Mouse (Mus musculus) midbrain, embryonic 14.5 days (tissue): ENCODE results near the gene Mdm2. TPM values are rescaled to one million over a fixed set of nuclear protein-coding genes. Genes with fewer than 3 reads are reported as not detected.
A peak's percentile ranks its signal among the peaks of the same experiment; 100 is the strongest.
"Not testable (repeated sequence)": the region's sequence is repeated elsewhere in the genome, so short reads cannot be mapped to it uniquely, and the experiment has no call there.

Experiments used
- ATAC-seq: fragments of 200-750 bp; cut with Nextera tagmentation; 2 replicates; pipeline ENCODE4 v1.8.0; 2017; ENCODE audit warnings: moderate number of reproducible peaks, moderate library complexity; ENCODE audit not compliant: low FRiP score, low TSS enrichment
- DNase-seq: peaks from one replicate; pipeline ENCODE4 v3.0.0-alpha.2; 2015
- H3K27ac ChIP-seq: fragments of 300-500 bp; sonication (generic); replicated peaks from 2 replicates; pipeline ENCODE4 v1.5.1; 2014; ENCODE audit warnings: mild to moderate bottlenecking, low read depth, low read length, moderate library complexity
- H3K27me3 ChIP-seq: fragments of 300-500 bp; sonication (generic); 2 replicates; pipeline ENCODE4 v1.6.1; 2014; ENCODE audit warnings: low read length, control low read depth, mixed read lengths; ENCODE audit not compliant: control insufficient read depth, insufficient read depth
- H3K36me3 ChIP-seq: fragments of 300-500 bp; sonication (generic); 2 replicates; pipeline ENCODE4 v1.6.1; 2014; ENCODE audit warnings: low read length, control low read depth; ENCODE audit not compliant: control insufficient read depth, insufficient read depth
- H3K4me1 ChIP-seq: fragments of 300-500 bp; sonication (generic); 2 replicates; pipeline ENCODE4 v1.6.1; 2014; ENCODE audit warnings: mild to moderate bottlenecking, antibody characterized with exemption, low read length, control low read depth; ENCODE audit not compliant: control insufficient read depth, insufficient read depth
- H3K4me2 ChIP-seq: fragments of 300-500 bp; sonication (generic); 2 replicates; pipeline ENCODE4 v1.6.1; 2014; ENCODE audit warnings: mild to moderate bottlenecking, low read length, moderate library complexity
- H3K4me3 ChIP-seq: fragments of 300-500 bp; sonication (generic); replicated peaks from 2 replicates; pipeline ENCODE4 v1.5.1; 2014; ENCODE audit warnings: low read depth, low read length
- H3K9ac ChIP-seq: fragments of 300-500 bp; sonication (generic); replicated peaks from 2 replicates; pipeline ENCODE4 v1.6.1; 2014; ENCODE audit warnings: mild to moderate bottlenecking, low read length, moderate library complexity
- H3K9me3 ChIP-seq: fragments of 300-500 bp; sonication (generic); 2 replicates; pipeline ENCODE4 v1.6.1; 2016; ENCODE audit warnings: low read length, control low read depth, mixed read lengths; ENCODE audit not compliant: control insufficient read depth
- WGBS: fragments of 180-500 bp; shearing (Covaris S2); extraction: QIAGEN DNeasy Blood & Tissue Kit; methylation state at CpG from one replicate; pipeline ENCODE4 v1.1.7; 2014; 5-methylcytosine and 5-hydroxymethylcytosine counted together
- polyA plus RNA-seq: library from polyadenylated mRNA; unstranded; fragments of >200 nt; fragmentation: Nextera tagmentation; extraction: Ambion mirVana; gene quantifications from 2 replicates; pipeline ENCODE4 v1.2.1, GENCODE M21; 2014

The Mdm2 gene
- polyA plus RNA-seq = 49.0 and 57.3 TPM in 2 replicates

- H3K36me3 ChIP-seq = peaks cover 15% of the 10 kb centered on the region
- H3K4me3 ChIP-seq = peak within 1 kb of the TSS; percentile 94
- DNase-seq = peak; percentile 99
- peaks cover 15% of the 10 kb centered on the region for H3K4me1 ChIP-seq
- no peaks in the 10 kb centered on the region for H3K9me3 ChIP-seq
- peak; percentile 95 for ATAC-seq
- peak within 1 kb of the TSS; percentile 99 for H3K27ac ChIP-seq
- H3K27me3 ChIP-seq = no peaks in the 10 kb centered on the region
- H3K9ac ChIP-seq = peak within 1 kb of the TSS; percentile 100
- under 1% methylated on average over 52 of the region's 52 CpGs for WGBS
- H3K4me2 ChIP-seq = peak within 1 kb of the TSS; percentile 71
Measured at GRCm38 (mm10) chr10:117710604-117711141, at the start of gene Mdm2. TSS of gene Mdm2 (minus strand) at chr10:117710758.

DNA sequence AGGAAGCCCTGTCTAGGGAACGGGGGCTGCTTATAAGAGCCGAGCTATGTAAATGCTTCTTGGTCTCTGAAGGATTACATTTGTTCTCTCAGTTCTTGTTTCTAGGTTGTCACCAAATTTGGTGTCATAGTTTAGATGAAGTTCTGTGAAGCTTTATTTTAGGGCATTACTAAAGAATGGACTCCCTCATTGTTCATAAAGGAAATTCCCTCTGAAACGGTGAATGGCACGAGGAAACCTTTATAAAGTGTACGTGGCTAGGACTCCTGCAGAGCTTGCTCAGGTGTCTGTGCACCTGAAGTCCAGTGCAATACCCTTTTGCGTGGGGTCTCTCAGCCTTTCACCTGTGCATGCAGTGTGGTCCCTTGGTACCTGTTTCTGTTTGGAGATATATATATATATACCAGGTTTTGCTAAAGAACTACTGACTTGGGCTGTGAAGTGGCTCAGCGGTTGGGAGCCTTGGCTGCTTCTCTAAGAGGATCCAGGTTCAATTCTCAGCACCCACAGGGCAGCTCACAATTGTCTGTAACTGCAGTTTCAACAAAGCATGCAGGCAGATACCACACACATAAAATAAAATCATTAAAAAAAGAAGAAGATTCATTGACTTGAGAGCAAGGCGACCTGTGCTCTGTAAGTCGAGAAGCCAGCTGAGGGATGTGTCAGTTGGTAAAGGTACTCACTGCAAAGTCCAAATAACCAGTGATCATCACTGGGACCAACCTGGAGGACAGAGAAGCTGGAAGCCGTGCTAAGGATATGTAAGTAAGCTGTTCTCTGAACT is 49.5 kb upstream of the Mdm2 start:
- DNase-seq (no peak), ATAC-seq (no peak)
- Histone ChIP-seq H3K27me3 (no peaks in the 10 kb centered on the region), H3K9ac (no peak overlapping the region), H3K36me3 (peaks cover 90% of the 10 kb centered on the region), H3K27ac (no peak overlapping the region), H3K9me3 (no peaks in the 10 kb centered on the region), H3K4me3 (no peak overlapping the region), H3K4me1 (no peaks in the 10 kb centered on the region), H3K4me2 (no peak overlapping the region)
- 95% methylated on average over 10 of the region's 10 CpGs for WGBS

DNA sequence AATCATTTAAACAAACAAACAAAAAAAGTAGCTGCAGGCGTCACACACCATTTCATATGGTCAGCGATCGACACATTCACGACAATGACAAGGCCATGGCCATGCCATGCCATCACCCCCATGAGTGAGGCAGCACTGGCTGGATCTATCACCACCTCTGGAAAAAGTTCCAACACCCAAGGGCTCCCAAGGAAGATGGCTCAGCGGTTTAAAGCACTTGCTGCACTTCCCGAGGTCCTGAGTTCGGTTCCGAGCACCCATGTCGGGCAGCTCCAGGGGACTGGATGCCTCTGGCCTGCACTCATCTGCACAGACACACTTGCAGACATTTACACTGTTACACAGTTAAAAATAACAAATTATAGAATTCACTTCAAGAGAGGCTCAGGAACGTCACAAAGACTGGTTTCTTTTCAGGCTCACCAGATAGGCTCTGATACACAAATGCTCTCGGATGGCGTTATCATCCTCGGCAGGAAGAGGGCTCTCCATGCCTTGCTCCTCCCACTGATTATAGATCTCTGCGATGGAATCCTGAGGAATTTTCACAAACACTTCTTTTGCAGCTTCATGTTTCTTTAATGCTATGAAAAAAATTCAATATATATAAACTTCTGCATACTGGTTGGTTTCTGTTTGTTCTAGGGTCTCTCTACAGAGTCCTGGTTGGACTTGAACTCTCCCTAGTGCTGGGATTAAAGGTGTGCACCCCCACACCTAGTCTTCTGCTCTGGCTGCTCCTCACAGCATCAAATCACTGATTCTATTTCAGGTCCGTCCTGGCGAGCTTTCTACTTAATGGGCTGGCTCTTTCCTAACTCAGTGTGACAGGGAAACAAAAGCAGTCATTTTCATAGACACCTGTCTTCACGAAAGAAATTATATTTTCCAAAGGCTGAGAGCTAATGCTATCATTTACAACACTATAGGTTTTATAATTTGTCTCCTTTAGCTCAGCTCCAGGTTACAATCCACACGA is 48.5 kb upstream of the Mdm2 start:
- Histone ChIP-seq H3K36me3 (peaks cover 87% of the 10 kb centered on the region), H3K9me3 (no peaks in the 10 kb centered on the region), H3K4me2 (no peak overlapping the region), H3K4me3 (no peak overlapping the region), H3K27me3 (no peaks in the 10 kb centered on the region), H3K4me1 (no peaks in the 10 kb centered on the region), H3K27ac (no peak overlapping the region), H3K9ac (no peak overlapping the region)
- 91% methylated on average over 18 of the region's 18 CpGs for WGBS
- DNase-seq (no peak), ATAC-seq (no peak)

- peaks cover 81% of the 10 kb centered on the region for H3K36me3 ChIP-seq
- H3K4me1 ChIP-seq, H3K4me2 ChIP-seq, H3K9me3 ChIP-seq, H3K27ac ChIP-seq, H3K27me3 ChIP-seq, ATAC-seq, H3K9ac ChIP-seq, H3K4me3 ChIP-seq, DNase-seq: not testable (repeated sequence)
- 96% methylated on average over 3 of the region's 3 CpGs for WGBS
Measured at GRCm38 (mm10) chr10:117758344-117758743, 47.8 kb upstream of the Mdm2 start.

DNA sequence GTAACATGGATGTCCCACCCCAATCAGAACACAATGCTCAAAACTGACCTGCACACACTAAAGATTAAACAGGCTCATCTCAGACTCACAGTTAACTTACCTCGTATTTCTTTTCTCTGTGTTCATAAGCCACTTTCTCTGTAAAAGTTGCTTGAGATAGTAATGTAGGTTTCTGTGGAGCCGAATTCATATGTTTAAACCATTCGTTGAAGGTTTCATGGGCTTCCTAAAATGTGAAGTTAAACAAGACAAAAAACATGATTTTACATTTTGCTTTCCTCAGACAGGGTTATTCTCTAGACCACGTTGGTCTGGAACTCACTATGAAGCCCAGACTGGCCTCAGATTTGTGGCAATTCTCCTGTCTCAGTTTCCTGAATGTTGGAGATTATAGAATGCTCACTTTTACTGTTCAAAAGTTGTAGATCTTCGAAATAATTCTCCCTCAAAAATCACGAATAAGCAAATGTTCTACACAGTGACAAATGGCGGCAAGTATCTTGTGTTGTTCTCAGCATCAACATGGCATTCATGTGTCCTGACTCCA is 47.3 kb upstream of the Mdm2 start:
- DNase-seq = no peak
- no peak overlapping the region for H3K4me2 ChIP-seq

DNA sequence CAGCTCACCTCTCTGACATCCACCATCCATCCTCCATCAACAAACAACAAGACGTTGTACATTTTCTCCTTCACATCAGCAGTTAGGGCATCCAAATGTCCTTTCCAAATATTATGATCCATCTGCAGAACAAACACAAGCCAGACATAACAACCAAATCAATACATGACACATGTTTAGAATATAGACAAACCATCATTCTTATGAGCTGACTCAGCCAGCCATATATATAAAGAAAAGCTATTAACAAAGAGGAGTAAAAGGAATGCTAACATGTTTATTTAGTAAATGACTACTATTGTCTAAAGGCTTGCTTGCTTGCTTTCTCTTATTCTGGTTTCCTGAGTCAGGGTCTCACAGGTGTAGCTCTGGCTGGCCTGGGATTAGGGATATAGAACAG is 46.7 kb upstream of the Mdm2 start:
- Histone ChIP-seq H3K4me1 (no peaks in the 10 kb centered on the region), H3K36me3 (peaks cover 81% of the 10 kb centered on the region), H3K27me3 (no peaks in the 10 kb centered on the region), H3K9ac (no peak overlapping the region), H3K27ac (no peak overlapping the region), H3K4me3 (no peak overlapping the region), H3K4me2 (no peak overlapping the region), H3K9me3 (no peaks in the 10 kb centered on the region)
- DNase-seq (no peak), ATAC-seq (no peak)
- 98% methylated on average over 1 of the region's 1 CpGs for WGBS

More for the DNA sequence above, 47.3 kb upstream of the Mdm2 start:
- 97% methylated on average over 7 of the region's 7 CpGs for WGBS
- Histone ChIP-seq H3K36me3 (peaks cover 80% of the 10 kb centered on the region), H3K9me3 (no peaks in the 10 kb centered on the region), H3K4me3 (no peak overlapping the region), H3K9ac (no peak overlapping the region), H3K4me1 (no peaks in the 10 kb centered on the region), H3K27ac (no peak overlapping the region), H3K27me3 (no peaks in the 10 kb centered on the region)
- ATAC-seq = no peak

DNA sequence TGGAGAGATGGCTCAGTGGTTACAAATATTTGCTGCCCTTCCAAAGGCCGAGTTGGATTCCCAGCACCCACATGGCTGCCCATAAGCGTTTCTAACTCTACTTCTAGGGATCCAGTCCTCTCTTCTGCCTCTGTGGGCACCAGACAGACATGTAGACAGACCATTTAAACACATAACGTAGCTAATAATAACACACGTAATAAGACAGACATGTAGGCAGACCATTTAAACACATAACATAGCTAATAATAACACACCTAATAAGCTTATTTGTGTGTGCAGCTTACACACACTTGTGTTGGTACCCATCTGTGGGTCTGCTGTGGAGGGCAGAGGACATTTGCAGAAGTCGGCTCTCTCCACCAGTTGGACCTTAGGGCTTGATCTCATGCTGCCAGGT is 46.2 kb upstream of the Mdm2 start:
- DNase-seq (no peak), ATAC-seq (no peak)
- Histone ChIP-seq H3K36me3 (peaks cover 83% of the 10 kb centered on the region), H3K4me1 (no peaks in the 10 kb centered on the region), H3K27ac (no peak overlapping the region), H3K4me2 (no peak overlapping the region), H3K27me3 (no peaks in the 10 kb centered on the region), H3K4me3 (no peak overlapping the region), H3K9me3 (no peaks in the 10 kb centered on the region), H3K9ac (no peak overlapping the region)
- WGBS = 93% methylated on average over 5 of the region's 5 CpGs

GRCm38 (mm10) chr10:117755799-117756467 is 45.4 kb upstream of the Mdm2 start:
- Histone ChIP-seq H3K27ac (no peak overlapping the region), H3K4me1 (no peaks in the 10 kb centered on the region), H3K4me2 (no peak overlapping the region), H3K4me3 (no peak overlapping the region), H3K9ac (no peak overlapping the region), H3K36me3 (peaks cover 80% of the 10 kb centered on the region), H3K27me3 (no peaks in the 10 kb centered on the region), H3K9me3 (no peaks in the 10 kb centered on the region)
- WGBS = 97% methylated on average over 11 of the region's 11 CpGs
- DNase-seq (no peak), ATAC-seq (no peak)
